Mouse (Mus musculus): ENCODE measurements around the gene Gm20518. TPM values are rescaled to one million over a fixed set of nuclear protein-coding genes. Genes with fewer than 3 reads are reported as not detected.

Gm20518 gene
- total RNA-seq, 2 experiments from 2014 or later = 2.7 to 4.1 TPM

- no peak for DNase-seq
These were observed 87.0 kb downstream of the Gm20518 start for GRCm38 (mm10) chr16:17804449-17804912.

- DNase-seq = no peak
These were observed 87.6 kb downstream of the Gm20518 start for GRCm38 (mm10) chr16:17803675-17804448.

DNA sequence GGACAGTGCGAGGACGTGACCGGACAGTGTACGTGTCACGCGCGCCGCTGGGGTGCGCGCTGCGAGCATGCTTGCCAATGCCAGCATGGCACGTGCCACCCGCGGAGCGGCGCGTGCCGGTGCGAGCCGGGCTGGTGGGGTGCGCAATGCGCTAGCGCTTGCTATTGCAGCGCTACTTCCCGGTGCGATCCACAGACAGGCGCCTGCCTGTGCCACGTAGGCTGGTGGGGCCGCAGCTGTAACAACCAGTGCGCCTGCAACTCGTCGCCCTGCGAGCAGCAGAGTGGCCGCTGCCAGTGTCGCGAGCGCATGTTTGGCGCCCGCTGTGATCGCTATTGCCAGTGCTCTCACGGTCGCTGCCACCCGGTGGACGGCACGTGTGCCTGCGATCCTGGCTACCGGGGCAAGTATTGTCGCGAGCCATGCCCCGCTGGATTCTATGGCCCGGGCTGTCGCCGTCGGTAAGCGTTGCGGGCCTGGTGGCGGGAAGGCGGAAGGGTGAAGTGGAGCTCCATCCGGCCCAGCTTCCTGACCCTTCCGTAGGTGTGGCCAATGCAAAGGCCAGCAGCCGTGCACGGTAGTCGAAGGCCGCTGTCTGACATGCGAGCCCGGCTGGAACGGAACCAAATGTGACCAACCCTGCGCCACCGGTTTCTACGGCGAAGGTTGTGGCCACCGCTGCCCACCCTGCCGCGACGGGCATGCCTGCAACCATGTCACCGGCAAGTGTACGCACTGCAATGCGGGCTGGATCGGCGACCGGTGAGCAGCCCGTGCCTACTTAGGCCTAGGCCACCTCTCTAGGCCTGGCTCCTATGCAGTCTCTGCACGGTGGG lies 88.4 kb downstream of the Gm20518 start:
- DNase-seq = peak in 1 of 2 experiments; percentile 40

DNA sequence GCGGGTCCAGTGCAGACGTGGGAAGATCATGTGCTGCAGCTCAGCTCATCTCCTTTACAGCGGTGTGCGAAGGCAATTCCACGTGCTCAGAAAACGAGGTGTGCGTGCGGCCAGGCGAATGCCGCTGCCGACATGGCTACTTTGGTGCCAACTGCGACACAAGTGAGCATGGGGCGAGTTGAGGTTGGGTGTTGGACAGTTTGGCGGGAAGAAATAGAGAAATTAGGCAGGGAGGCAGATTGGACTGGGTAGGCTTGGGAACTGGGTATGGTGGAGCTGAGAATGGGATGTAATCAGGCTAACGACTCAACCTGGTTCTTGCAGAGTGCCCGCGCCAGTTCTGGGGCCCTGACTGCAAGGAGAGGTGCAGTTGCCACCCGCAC lies 89.0 kb downstream of the Gm20518 start:
- DNase-seq = no peak

DNA sequence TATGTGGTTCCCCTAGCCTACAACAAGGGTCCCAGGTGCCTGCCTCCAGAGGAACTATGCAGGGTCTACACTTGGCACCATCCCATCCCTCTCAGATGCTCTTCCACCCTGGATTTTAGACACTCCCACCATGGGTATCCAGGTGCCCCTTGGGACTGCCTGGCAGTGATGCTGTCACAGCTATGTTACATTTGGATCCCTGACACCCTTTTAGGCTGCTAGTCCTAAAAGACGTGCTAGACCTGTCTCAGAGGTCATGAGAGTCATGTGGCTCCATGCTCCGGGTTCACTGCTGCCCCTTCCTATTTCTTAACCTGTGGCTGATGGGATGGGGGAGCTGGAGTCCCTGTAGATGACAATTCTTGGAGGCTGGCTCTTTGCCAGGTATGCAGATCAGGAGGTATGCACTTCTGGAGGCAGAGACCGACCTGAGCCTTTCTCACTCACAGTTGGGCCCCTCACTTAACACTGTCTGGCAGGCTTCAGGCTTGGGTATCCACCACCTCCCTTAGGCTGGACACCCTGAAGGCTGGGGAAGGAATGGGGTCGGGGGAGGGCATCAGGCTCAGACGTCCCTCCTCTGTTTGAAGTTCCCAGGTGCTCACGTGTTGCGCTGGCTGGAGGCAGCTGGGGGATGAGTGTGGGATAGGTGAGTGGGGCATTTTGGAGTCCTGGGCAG lies 89.6 kb downstream of the Gm20518 start:
- DNase-seq = no peak

- no peak for DNase-seq
These were observed 91.9 kb downstream of the Gm20518 start for GRCm38 (mm10) chr16:17799584-17799983.

DNA sequence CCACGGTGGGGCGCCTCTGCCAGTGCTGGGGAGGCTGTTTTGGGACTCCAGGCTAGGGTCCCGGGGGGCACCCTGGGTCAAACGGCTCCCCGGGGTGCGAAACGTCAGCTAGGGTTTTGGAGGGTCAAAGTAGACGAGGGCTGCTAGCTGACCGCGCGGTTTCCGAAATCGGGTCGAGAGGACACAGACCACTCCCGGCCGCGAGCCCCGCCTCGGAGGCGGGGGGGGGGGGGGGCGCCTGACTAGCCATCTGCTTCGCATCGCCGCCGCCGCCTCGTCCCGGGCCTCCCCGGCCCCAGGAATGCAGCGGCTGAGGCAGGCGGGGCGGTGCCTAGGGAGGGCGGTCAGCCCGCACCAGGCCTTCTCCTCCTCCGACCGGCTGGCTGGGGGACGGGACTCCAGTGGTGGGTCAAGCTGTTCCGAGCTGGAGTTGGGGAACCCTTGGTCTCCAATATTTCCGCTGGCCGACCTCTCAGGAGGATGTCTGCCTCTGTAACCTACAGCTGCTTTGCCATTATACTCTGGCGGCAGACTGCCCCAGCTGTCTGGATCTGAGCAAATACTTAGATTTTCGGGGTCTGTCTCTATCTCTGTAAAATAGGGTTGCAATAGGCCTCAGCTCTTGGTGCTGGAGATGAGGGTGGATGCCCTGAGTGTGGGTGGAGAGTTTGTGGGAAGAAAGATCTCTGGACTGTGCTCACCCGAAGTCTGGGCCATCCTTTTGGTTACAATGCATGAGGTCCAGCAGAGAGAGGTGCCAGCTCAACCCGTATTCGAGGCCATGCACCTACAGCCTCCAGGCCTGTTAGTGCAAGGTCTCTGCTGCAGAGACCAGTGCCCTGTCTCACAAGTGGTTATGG lies 92.9 kb downstream of the Gm20518 start:
- DNase-seq = no peak

DNA sequence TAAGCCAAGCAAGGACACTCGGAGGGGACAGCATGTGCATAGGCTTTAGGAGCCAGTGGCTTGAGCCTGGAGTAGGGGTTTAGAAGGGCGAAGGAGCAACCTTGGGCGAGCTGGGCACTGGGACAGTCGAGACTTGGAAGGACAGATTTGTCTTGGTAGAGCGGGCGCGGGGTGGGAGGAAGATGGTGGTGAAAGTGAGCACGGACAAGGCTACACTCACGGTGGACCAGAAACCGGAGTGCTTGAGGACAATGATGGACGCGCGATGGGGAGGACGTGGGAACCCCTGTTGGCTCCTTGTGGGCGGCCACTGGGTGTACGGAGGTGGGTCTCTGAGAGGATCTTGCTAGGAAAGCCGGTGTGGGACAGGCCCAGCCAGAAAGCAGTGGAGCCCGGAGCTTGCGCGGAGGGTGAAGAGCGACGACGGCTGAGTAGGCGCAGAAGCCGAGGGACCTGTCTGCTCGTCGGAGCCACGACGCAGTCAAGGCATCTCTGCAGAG lies 93.6 kb downstream of the Gm20518 start:
- no peak for DNase-seq

- no peak for DNase-seq
These were observed 94.3 kb downstream of the Gm20518 start, which contains the start of gene Scarf2 for GRCm38 (mm10) chr16:17796971-17797811. Gene Scarf2, plus strand, starts transcription at chr16:17797282.

DNA sequence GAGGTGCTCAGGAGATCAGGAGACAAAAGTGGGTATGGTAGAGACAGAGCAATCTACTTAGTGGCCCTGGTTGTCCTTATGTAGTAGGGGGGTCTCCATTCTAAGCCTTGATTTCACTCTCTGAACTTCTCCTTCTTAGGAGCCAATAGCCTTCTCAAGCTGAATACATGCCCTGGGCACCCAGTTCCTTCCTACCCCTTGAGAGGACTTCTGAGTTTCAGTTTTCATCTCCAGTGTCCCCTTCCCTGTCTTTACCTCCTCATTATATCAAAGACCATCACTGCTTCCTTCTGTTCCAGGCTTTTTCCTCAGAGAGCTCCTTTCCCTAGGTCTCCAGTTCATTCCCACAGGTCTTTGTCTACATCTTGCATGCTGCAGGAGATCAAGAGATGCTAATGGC lies 95.0 kb downstream of the Gm20518 start:
- DNase-seq = no peak

GRCm38 (mm10) chr16:17795643-17796042 lies 95.8 kb downstream of the Gm20518 start:
- DNase-seq = no peak

DNA sequence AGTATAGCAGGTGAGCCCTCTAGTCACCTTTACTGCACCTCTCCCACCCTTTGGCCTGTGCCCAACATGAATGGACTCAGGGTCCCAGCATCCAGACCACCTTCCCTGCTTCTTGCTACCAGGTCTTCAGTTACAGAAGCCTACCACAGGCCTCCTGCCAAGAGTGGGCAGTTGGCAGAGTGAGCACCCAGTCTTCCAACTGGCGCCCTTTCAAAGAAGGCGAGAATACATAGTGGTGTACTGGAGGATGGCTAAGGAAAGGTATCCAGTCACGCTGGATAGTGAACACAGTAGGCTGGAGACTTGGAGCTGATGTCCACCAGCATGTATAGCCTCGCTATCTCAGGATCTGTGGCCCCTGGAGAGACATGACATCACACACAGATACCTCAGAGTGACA lies 97.4 kb downstream of the Gm20518 start:
- no peak for DNase-seq

GRCm38 (mm10) chr16:17792728-17793127 lies 98.7 kb downstream of the Gm20518 start:
- no peak for DNase-seq

DNA sequence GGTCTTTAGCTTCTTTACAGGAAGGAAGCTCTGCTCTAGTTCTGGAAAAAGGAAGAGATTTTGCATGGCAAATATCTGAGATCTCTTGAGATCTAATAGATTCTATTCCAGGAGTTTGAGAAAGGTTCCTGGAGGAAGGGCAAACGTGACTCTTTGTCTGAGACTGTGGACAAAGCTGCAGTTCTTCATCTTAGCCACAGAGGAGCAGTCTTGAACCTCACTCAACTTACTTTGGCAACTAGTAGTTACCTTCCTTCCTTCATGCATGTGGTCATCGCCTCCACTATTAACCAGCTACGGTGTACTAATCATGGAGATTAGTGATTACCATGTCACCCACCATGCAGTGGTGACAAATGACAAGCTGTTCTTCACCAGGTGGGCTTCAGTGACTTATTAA lies 106.1 kb downstream of the Gm20518 start:
- DNase-seq = no peak

Other genes starting within 250 kb of the Gm20518 start
- gene Ccdc74a, start 245.2 kb downstream of the Gm20518 start, total RNA-seq (2021) = 10 to 100 TPM; 37.3 to 37.9 TPM
- 10 to 100 TPM; 73.4 to 80.2 TPM for gene Med15, start 158.8 kb downstream of the Gm20518 start, total RNA-seq (2021)
- 100 to 1,000 TPM in 1 of 2 experiments, 10 to 100 TPM in 1; 86.2 to 109 TPM for gene Klhl22, start 132.1 kb downstream of the Gm20518 start, total RNA-seq (2021)
- gene Scarf2, start 94.4 kb downstream of the Gm20518 start, total RNA-seq (2021) = 1 to 10 TPM; 2.1 to 2.4 TPM
- 1 to 10 TPM; 2.6 to 4.0 TPM for gene B830017H08Rik, start 58.5 kb downstream of the Gm20518 start, total RNA-seq (2021)
- 10 to 100 TPM; 12.8 to 16.4 TPM for gene Car15, start 53.3 kb downstream of the Gm20518 start, total RNA-seq (2021)
- not detected for gene Tssk1, start 2.6 kb upstream of the Gm20518 start, total RNA-seq (2021)
- gene Dgcr2, start 6.9 kb upstream of the Gm20518 start, total RNA-seq (2021) = 100 to 1,000 TPM; 106 to 110 TPM
- gene Tssk2, start 7.0 kb upstream of the Gm20518 start, total RNA-seq (2021) = not detected
- gene Ess2, start 19.7 kb upstream of the Gm20518 start, total RNA-seq (2021) = 10 to 100 TPM; 28.1 to 28.5 TPM
- not detected for gene Gsc2, start 23.4 kb upstream of the Gm20518 start, total RNA-seq (2021)
- 10 to 100 TPM; 37.1 to 39.9 TPM for gene Slc25a1, start 36.5 kb upstream of the Gm20518 start, total RNA-seq (2021)
- not detected for gene Vpreb2, start 88.8 kb upstream of the Gm20518 start, total RNA-seq (2021)
- gene Dgcr6, start 161.2 kb upstream of the Gm20518 start, total RNA-seq (2021) = 10 to 100 TPM; 66.1 to 70.8 TPM
- gene Prodh, start 198.5 kb upstream of the Gm20518 start, total RNA-seq (2021) = 10 to 100 TPM; 32.7 to 42.6 TPM
- 100 to 1,000 TPM in 1 of 2 experiments, 10 to 100 TPM in 1; 96.1 to 105 TPM for gene Rtn4r, start 236.0 kb upstream of the Gm20518 start, total RNA-seq (2021)

Measured in layer of hippocampus, postnatal 36 days (tissue).